Mouse (Mus musculus): ENCODE measurements around the gene Slco2b1. TPM values are rescaled to one million over a fixed set of nuclear protein-coding genes. Genes with fewer than 3 reads are reported as not detected.
A peak's percentile ranks its signal among the peaks of the same experiment; 100 is the strongest.

The Slco2b1 gene
- polyA plus RNA-seq, 1 experiment from 2014 or later: 3.9 TPM

GRCm38 (mm10) chr7:99684086-99684485, 27.1 kb downstream of the Slco2b1 start:
- DNase-seq (ENCODE audit: low spot score): peak; percentile 45
- 45% methylated on average over 4 of the region's 4 CpGs for WGBS
- no peak for ATAC-seq (ENCODE audit: low read depth)

GRCm38 (mm10) chr7:99680771-99681170, 30.4 kb downstream of the Slco2b1 start:
- 68% methylated on average over 5 of the region's 5 CpGs for WGBS
- H3K27me3 ChIP-seq (replicated peaks; ENCODE audit: control insufficient read depth, insufficient read depth, low read length): no peaks in the 10 kb centered on the region
- H3K9ac ChIP-seq (ENCODE audit: low read depth, low read length): no peak overlapping the region
- H3K27ac ChIP-seq (replicated peaks; ENCODE audit: low read depth, low read length): no peak overlapping the region
- ATAC-seq (ENCODE audit: low read depth): no peak
- H3K9me3 ChIP-seq (ENCODE audit: control insufficient read depth, low read length): no peaks in the 10 kb centered on the region
- DNase-seq (ENCODE audit: low spot score): no peak
- no peaks in the 10 kb centered on the region for H3K4me1 ChIP-seq (ENCODE audit: control insufficient read depth, insufficient read depth, low read length)
- no peak overlapping the region for H3K4me2 ChIP-seq (ENCODE audit: low read depth, low read length)
- H3K36me3 ChIP-seq (ENCODE audit: control insufficient read depth, insufficient read depth, low read length): no peaks in the 10 kb centered on the region
- no peak overlapping the region for H3K4me3 ChIP-seq (ENCODE audit: low read depth, low read length)

More at GRCm38 (mm10) chr7:99684086-99684485, 27.1 kb downstream of the Slco2b1 start:
- H3K9ac ChIP-seq (ENCODE audit: low read depth, low read length): no peak overlapping the region
- H3K27me3 ChIP-seq (replicated peaks; ENCODE audit: control insufficient read depth, insufficient read depth, low read length): no peaks in the 10 kb centered on the region
- no peak overlapping the region for H3K4me3 ChIP-seq (ENCODE audit: low read depth, low read length)
- no peaks in the 10 kb centered on the region for H3K36me3 ChIP-seq (ENCODE audit: control insufficient read depth, insufficient read depth, low read length)
- no peaks in the 10 kb centered on the region for H3K9me3 ChIP-seq (ENCODE audit: control insufficient read depth, low read length)
- no peak overlapping the region for H3K27ac ChIP-seq (replicated peaks; ENCODE audit: low read depth, low read length)
- no peaks in the 10 kb centered on the region for H3K4me1 ChIP-seq (ENCODE audit: control insufficient read depth, insufficient read depth, low read length)
- no peak overlapping the region for H3K4me2 ChIP-seq (ENCODE audit: low read depth, low read length)

GRCm38 (mm10) chr7:99674890-99675289, 36.2 kb downstream of the Slco2b1 start:
- Histone ChIP-seq H3K27me3 (replicated peaks; ENCODE audit: control insufficient read depth, insufficient read depth, low read length) (no peaks in the 10 kb centered on the region), H3K4me3 (ENCODE audit: low read depth, low read length) (no peak overlapping the region), H3K36me3 (ENCODE audit: control insufficient read depth, insufficient read depth, low read length) (no peaks in the 10 kb centered on the region), H3K9me3 (ENCODE audit: control insufficient read depth, low read length) (no peaks in the 10 kb centered on the region), H3K9ac (ENCODE audit: low read depth, low read length) (no peak overlapping the region), H3K27ac (replicated peaks; ENCODE audit: low read depth, low read length) (no peak overlapping the region), H3K4me2 (ENCODE audit: low read depth, low read length) (no peak overlapping the region), H3K4me1 (ENCODE audit: control insufficient read depth, insufficient read depth, low read length) (no peaks in the 10 kb centered on the region)
- WGBS: 77% methylated on average over 3 of the region's 3 CpGs
- no peak for ATAC-seq (ENCODE audit: low read depth)
- DNase-seq (ENCODE audit: low spot score): peak; percentile 16

- no peak overlapping the region for H3K4me2 ChIP-seq (ENCODE audit: low read depth, low read length)
- H3K27me3 ChIP-seq (replicated peaks; ENCODE audit: control insufficient read depth, insufficient read depth, low read length): no peaks in the 10 kb centered on the region
- no peak overlapping the region for H3K9ac ChIP-seq (ENCODE audit: low read depth, low read length)
- ATAC-seq (ENCODE audit: low read depth): no peak
- no peaks in the 10 kb centered on the region for H3K4me1 ChIP-seq (ENCODE audit: control insufficient read depth, insufficient read depth, low read length)
- no peaks in the 10 kb centered on the region for H3K9me3 ChIP-seq (ENCODE audit: control insufficient read depth, low read length)
- WGBS: 83% methylated on average over 5 of the region's 5 CpGs
- no peak overlapping the region for H3K27ac ChIP-seq (replicated peaks; ENCODE audit: low read depth, low read length)
- no peaks in the 10 kb centered on the region for H3K36me3 ChIP-seq (ENCODE audit: control insufficient read depth, insufficient read depth, low read length)
- DNase-seq (ENCODE audit: low spot score): no peak
- H3K4me3 ChIP-seq (ENCODE audit: low read depth, low read length): no peak overlapping the region
Observed at GRCm38 (mm10) chr7:99674209-99674608, 36.9 kb downstream of the Slco2b1 start.

- H3K36me3 ChIP-seq (ENCODE audit: control insufficient read depth, insufficient read depth, low read length): no peaks in the 10 kb centered on the region
- H3K9ac ChIP-seq (ENCODE audit: low read depth, low read length): no peak overlapping the region
- ATAC-seq (ENCODE audit: low read depth) (no peak), DNase-seq (ENCODE audit: low spot score) (no peak)
- no peak overlapping the region for H3K4me2 ChIP-seq (ENCODE audit: low read depth, low read length)
- WGBS: 73% methylated on average over 8 of the region's 8 CpGs
- no peak overlapping the region for H3K27ac ChIP-seq (replicated peaks; ENCODE audit: low read depth, low read length)
- no peaks in the 10 kb centered on the region for H3K9me3 ChIP-seq (ENCODE audit: control insufficient read depth, low read length)
- no peak overlapping the region for H3K4me3 ChIP-seq (ENCODE audit: low read depth, low read length)
- H3K27me3 ChIP-seq (replicated peaks; ENCODE audit: control insufficient read depth, insufficient read depth, low read length): no peaks in the 10 kb centered on the region
- no peaks in the 10 kb centered on the region for H3K4me1 ChIP-seq (ENCODE audit: control insufficient read depth, insufficient read depth, low read length)
Observed at GRCm38 (mm10) chr7:99673188-99673587, 38.0 kb downstream of the Slco2b1 start.

- ATAC-seq (ENCODE audit: low read depth) (no peak), DNase-seq (ENCODE audit: low spot score) (no peak)
- 85% methylated on average over 9 of the region's 9 CpGs for WGBS
- no peaks in the 10 kb centered on the region for H3K9me3 ChIP-seq (ENCODE audit: control insufficient read depth, low read length)
- H3K27me3 ChIP-seq (replicated peaks; ENCODE audit: control insufficient read depth, insufficient read depth, low read length): no peaks in the 10 kb centered on the region
- H3K4me1 ChIP-seq (ENCODE audit: control insufficient read depth, insufficient read depth, low read length): no peaks in the 10 kb centered on the region
- no peaks in the 10 kb centered on the region for H3K36me3 ChIP-seq (ENCODE audit: control insufficient read depth, insufficient read depth, low read length)
- no peak overlapping the region for H3K27ac ChIP-seq (replicated peaks; ENCODE audit: low read depth, low read length)
- no peak overlapping the region for H3K4me2 ChIP-seq (ENCODE audit: low read depth, low read length)
- no peak overlapping the region for H3K4me3 ChIP-seq (ENCODE audit: low read depth, low read length)
- no peak overlapping the region for H3K9ac ChIP-seq (ENCODE audit: low read depth, low read length)
Observed at GRCm38 (mm10) chr7:99671544-99672435, 39.4 kb downstream of the Slco2b1 start.

GRCm38 (mm10) chr7:99670915-99671314, 40.2 kb downstream of the Slco2b1 start:
- no peak overlapping the region for H3K27ac ChIP-seq (replicated peaks; ENCODE audit: low read depth, low read length)
- no peak for DNase-seq (ENCODE audit: low spot score)
- no peak overlapping the region for H3K9ac ChIP-seq (ENCODE audit: low read depth, low read length)
- no peaks in the 10 kb centered on the region for H3K9me3 ChIP-seq (ENCODE audit: control insufficient read depth, low read length)
- H3K27me3 ChIP-seq (replicated peaks; ENCODE audit: control insufficient read depth, insufficient read depth, low read length): no peaks in the 10 kb centered on the region
- no peaks in the 10 kb centered on the region for H3K36me3 ChIP-seq (ENCODE audit: control insufficient read depth, insufficient read depth, low read length)
- no peak overlapping the region for H3K4me3 ChIP-seq (ENCODE audit: low read depth, low read length)
- H3K4me2 ChIP-seq (ENCODE audit: low read depth, low read length): no peak overlapping the region
- 67% methylated on average over 4 of the region's 4 CpGs for WGBS
- no peak for ATAC-seq (ENCODE audit: low read depth)
- no peaks in the 10 kb centered on the region for H3K4me1 ChIP-seq (ENCODE audit: control insufficient read depth, insufficient read depth, low read length)

- 23% methylated on average over 4 of the region's 4 CpGs for WGBS
- H3K27ac ChIP-seq (replicated peaks; ENCODE audit: low read depth, low read length): no peak overlapping the region
- no peak for ATAC-seq (ENCODE audit: low read depth)
- DNase-seq (ENCODE audit: low spot score): peak; percentile 13
- no peak overlapping the region for H3K9ac ChIP-seq (ENCODE audit: low read depth, low read length)
- no peaks in the 10 kb centered on the region for H3K4me1 ChIP-seq (ENCODE audit: control insufficient read depth, insufficient read depth, low read length)
- H3K9me3 ChIP-seq (ENCODE audit: control insufficient read depth, low read length): no peaks in the 10 kb centered on the region
- no peak overlapping the region for H3K4me3 ChIP-seq (ENCODE audit: low read depth, low read length)
- H3K27me3 ChIP-seq (replicated peaks; ENCODE audit: control insufficient read depth, insufficient read depth, low read length): no peaks in the 10 kb centered on the region
- no peak overlapping the region for H3K4me2 ChIP-seq (ENCODE audit: low read depth, low read length)
- H3K36me3 ChIP-seq (ENCODE audit: control insufficient read depth, insufficient read depth, low read length): no peaks in the 10 kb centered on the region
Observed at GRCm38 (mm10) chr7:99668802-99669201, 42.3 kb downstream of the Slco2b1 start.

- H3K4me2 ChIP-seq (ENCODE audit: low read depth, low read length): no peak overlapping the region
- H3K9me3 ChIP-seq (ENCODE audit: control insufficient read depth, low read length): no peaks in the 10 kb centered on the region
- DNase-seq (ENCODE audit: low spot score): peak; percentile 26
- no peaks in the 10 kb centered on the region for H3K36me3 ChIP-seq (ENCODE audit: control insufficient read depth, insufficient read depth, low read length)
- no peaks in the 10 kb centered on the region for H3K27me3 ChIP-seq (replicated peaks; ENCODE audit: control insufficient read depth, insufficient read depth, low read length)
- ATAC-seq (ENCODE audit: low read depth): no peak
- no peak overlapping the region for H3K4me3 ChIP-seq (ENCODE audit: low read depth, low read length)
- H3K4me1 ChIP-seq (ENCODE audit: control insufficient read depth, insufficient read depth, low read length): no peaks in the 10 kb centered on the region
- no peak overlapping the region for H3K9ac ChIP-seq (ENCODE audit: low read depth, low read length)
- H3K27ac ChIP-seq (replicated peaks; ENCODE audit: low read depth, low read length): no peak overlapping the region
- whole genome bisulfite sequencing: 76% methylated on average over 16 of the region's 16 CpGs
Observed at GRCm38 (mm10) chr7:99667096-99667495, 44.0 kb downstream of the Slco2b1 start.
